ENCODE assay signal across 8 mouse cellular contexts in the genomic region with DNA sequence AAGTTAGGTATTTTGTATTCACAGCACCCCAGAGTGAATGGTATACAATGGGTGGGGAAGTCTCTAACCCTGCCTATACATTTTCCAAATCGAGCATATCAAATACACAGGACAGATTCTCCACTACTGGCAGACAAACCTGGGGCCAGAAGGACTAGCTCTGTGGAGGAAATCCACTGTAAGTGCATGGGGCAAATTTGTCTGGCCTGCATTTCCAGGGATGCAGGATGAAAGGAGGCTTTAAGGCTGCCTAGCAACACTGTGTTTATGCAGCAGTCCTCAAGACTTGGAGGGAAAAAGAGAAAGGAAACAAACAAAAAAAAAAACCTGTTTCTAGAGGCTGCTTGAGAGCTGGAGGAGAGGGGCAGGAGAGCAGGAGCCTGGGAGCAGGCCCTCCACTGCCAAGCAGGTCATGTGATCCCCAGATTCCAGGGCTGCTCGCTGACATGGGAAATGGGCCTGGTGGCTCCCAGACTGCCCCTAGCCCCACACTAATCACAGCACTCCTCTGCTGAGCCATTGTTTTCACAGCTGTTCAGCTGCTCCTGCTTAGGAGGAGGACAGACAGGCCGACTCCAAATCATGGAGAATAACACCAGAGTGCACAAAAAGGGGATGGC.
DNase-seq lines count a peak whose midpoint lies in the region; ATAC-seq and TF ChIP-seq lines count a peak whose summit lies in the region.

No protein-coding gene starts in this region.

- TF ChIP-seq CTCF in heart, postnatal 0 days (IDR thresholded peaks at IDR 0.05; ENCODE audit: low read depth), result no peak

- 2% methylated on average over 3 of the region's 3 CpGs for WGBS in forebrain, embryonic 12.5 days
- WGBS in heart, postnatal 0 days, result 18% methylated on average over 3 of the region's 3 CpGs

- no peak for TF ChIP-seq EP300 in heart, postnatal 0 days (IDR thresholded peaks at IDR 0.05; ENCODE audit: low read depth)

- H3K27ac ChIP-seq in forebrain, embryonic 12.5 days, result peak overlapping the region; percentile 86
- peak overlapping the region; percentile 43; the same call in 1 of the 2 replicates for H3K27ac ChIP-seq in heart, postnatal 0 days (ENCODE audit: low read depth)

- no peak overlapping the region for H3K9ac ChIP-seq in forebrain, embryonic 12.5 days
- no peak overlapping the region for H3K9ac ChIP-seq in heart, postnatal 0 days (replicated peaks; ENCODE audit: low read depth, low read length)

- H3K4me3 ChIP-seq in forebrain, embryonic 12.5 days (replicated peaks), result no peak overlapping the region
- H3K4me3 ChIP-seq in heart, postnatal 0 days (ENCODE audit: low read depth, low read length), result no peak overlapping the region

- peaks cover 22% of the 10 kb centered on the region for H3K4me1 ChIP-seq in forebrain, embryonic 12.5 days
- no peaks in the 10 kb centered on the region; the same call in 1 of the 2 replicates for H3K4me1 ChIP-seq in heart, postnatal 0 days (ENCODE audit: control insufficient read depth, insufficient read depth)

- peak; percentile 97 for ATAC-seq in forebrain, embryonic 12.5 days (ENCODE audit: low FRiP score)
- ATAC-seq in heart, postnatal 0 days (ENCODE audit: insufficient read depth, low read depth), result peak; percentile 88
- ATAC-seq in monocyte, adult 5-6 weeks (replicated peaks; ENCODE audit: insufficient number of reproducible peaks, low FRiP score, low TSS enrichment, poor library complexity, severe bottlenecking), result no peak

- no peaks in the 10 kb centered on the region for H3K36me3 ChIP-seq in forebrain, embryonic 12.5 days (replicated peaks)
- H3K36me3 ChIP-seq in heart, postnatal 0 days (replicated peaks; ENCODE audit: control insufficient read depth, insufficient read depth, low read length), result no peaks in the 10 kb centered on the region

- H3K27me3 ChIP-seq in forebrain, embryonic 12.5 days, result no peaks in the 10 kb centered on the region
- no peaks in the 10 kb centered on the region for H3K27me3 ChIP-seq in heart, postnatal 0 days (ENCODE audit: control insufficient read depth, insufficient read depth, low read length)

- H3K9me3 ChIP-seq in forebrain, embryonic 12.5 days, result no peaks in the 10 kb centered on the region
- H3K9me3 ChIP-seq in heart, postnatal 0 days (replicated peaks; ENCODE audit: control insufficient read depth, low read length), result no peaks in the 10 kb centered on the region

- no peak overlapping the region for H3K4me2 ChIP-seq in forebrain, embryonic 12.5 days
- no peak overlapping the region for H3K4me2 ChIP-seq in heart, postnatal 0 days (ENCODE audit: low read depth, low read length)

- peak; percentile 44 to 53 for DNase-seq in cerebellum, postnatal 10 days
- no peak for DNase-seq in cerebellum, postnatal 36 days
- peak; percentile 69 for DNase-seq in heart, postnatal 0 days (ENCODE audit: low spot score)
- peak; percentile 54 to 82 for DNase-seq in kidney, postnatal 25 days
- peak; percentile 43 for DNase-seq in lung, postnatal 36 days
- DNase-seq in skeletal muscle tissue, adult 2 months (ENCODE audit: low read depth, low spot score), result peak; percentile 49

Comparison
In these comparisons a context has a peak if more than half of its experiments do, and no peak if none do; other contexts are left out.
1. DNase-seq: peak in cerebellum, postnatal 10 days (2 of 2), heart, postnatal 0 days (single experiment), kidney, postnatal 25 days (2 of 2), lung, postnatal 36 days (single experiment) and skeletal muscle tissue, adult 2 months (single experiment); none in cerebellum, postnatal 36 days (0 of 2).